Mouse (Mus musculus) midbrain, embryonic 14.5 days (tissue): Measurements from ENCODE around the gene Cdkn2aip. TPM values are rescaled to one million over a fixed set of nuclear protein-coding genes. Genes with fewer than 3 reads are reported as not detected.

Source experiments
- ATAC-seq: fragments of 200-750 bp; cut with Nextera tagmentation; 2 replicates; pipeline ENCODE4 v1.8.0; 2017; ENCODE audit warnings: moderate number of reproducible peaks, moderate library complexity; ENCODE audit not compliant: low FRiP score, low TSS enrichment
- DNase-seq: peaks from one replicate; pipeline ENCODE4 v3.0.0-alpha.2; 2015
- H3K27ac ChIP-seq: fragments of 300-500 bp; sonication (generic); replicated peaks from 2 replicates; pipeline ENCODE4 v1.5.1; 2014; ENCODE audit warnings: mild to moderate bottlenecking, low read depth, low read length, moderate library complexity
- H3K27me3 ChIP-seq: fragments of 300-500 bp; sonication (generic); 2 replicates; pipeline ENCODE4 v1.6.1; 2014; ENCODE audit warnings: low read length, control low read depth, mixed read lengths; ENCODE audit not compliant: control insufficient read depth, insufficient read depth
- H3K36me3 ChIP-seq: fragments of 300-500 bp; sonication (generic); 2 replicates; pipeline ENCODE4 v1.6.1; 2014; ENCODE audit warnings: low read length, control low read depth; ENCODE audit not compliant: control insufficient read depth, insufficient read depth
- H3K4me1 ChIP-seq: fragments of 300-500 bp; sonication (generic); 2 replicates; pipeline ENCODE4 v1.6.1; 2014; ENCODE audit warnings: mild to moderate bottlenecking, antibody characterized with exemption, low read length, control low read depth; ENCODE audit not compliant: control insufficient read depth, insufficient read depth
- H3K4me2 ChIP-seq: fragments of 300-500 bp; sonication (generic); 2 replicates; pipeline ENCODE4 v1.6.1; 2014; ENCODE audit warnings: mild to moderate bottlenecking, low read length, moderate library complexity
- H3K4me3 ChIP-seq: fragments of 300-500 bp; sonication (generic); replicated peaks from 2 replicates; pipeline ENCODE4 v1.5.1; 2014; ENCODE audit warnings: low read depth, low read length
- H3K9ac ChIP-seq: fragments of 300-500 bp; sonication (generic); replicated peaks from 2 replicates; pipeline ENCODE4 v1.6.1; 2014; ENCODE audit warnings: mild to moderate bottlenecking, low read length, moderate library complexity
- H3K9me3 ChIP-seq: fragments of 300-500 bp; sonication (generic); 2 replicates; pipeline ENCODE4 v1.6.1; 2016; ENCODE audit warnings: low read length, control low read depth, mixed read lengths; ENCODE audit not compliant: control insufficient read depth
- WGBS: fragments of 180-500 bp; shearing (Covaris S2); extraction: QIAGEN DNeasy Blood & Tissue Kit; methylation state at CpG from one replicate; pipeline ENCODE4 v1.1.7; 2014; 5-methylcytosine and 5-hydroxymethylcytosine counted together
- polyA plus RNA-seq: library from polyadenylated mRNA; unstranded; fragments of >200 nt; fragmentation: Nextera tagmentation; extraction: Ambion mirVana; gene quantifications from 2 replicates; pipeline ENCODE4 v1.2.1, GENCODE M21; 2014

Gene Cdkn2aip
- polyA plus RNA-seq, 1 experiment from 2014 or later: 37.9 TPM

- Histone ChIP-seq H3K36me3 (peaks cover 26% of the 10 kb centered on the region), H3K4me1 (peaks cover 17% of the 10 kb centered on the region; the same call in 1 of the 2 replicates), H3K27me3 (no peaks in the 10 kb centered on the region), H3K4me3 (peak overlapping the region; percentile 99), H3K4me2 (peak overlapping the region; percentile 66), H3K9ac (peak overlapping the region; percentile 93), H3K9me3 (no peaks in the 10 kb centered on the region), H3K27ac (peak overlapping the region; percentile 97)
- DNase-seq (peak; percentile 64), ATAC-seq (peak; percentile 53)
- under 1% methylated on average over 44 of the region's 44 CpGs for WGBS
Measured at GRCm38 (mm10) chr8:47713171-47713663, 515 bp downstream of the Cdkn2aip start.

- no peak overlapping the region for H3K27ac ChIP-seq
- WGBS: 89% methylated on average over 5 of the region's 5 CpGs
- no peaks in the 10 kb centered on the region for H3K27me3 ChIP-seq
- no peak overlapping the region for H3K4me2 ChIP-seq
- DNase-seq: no peak
- peaks cover 46% of the 10 kb centered on the region for H3K36me3 ChIP-seq
- no peak overlapping the region for H3K9ac ChIP-seq
- H3K4me1 ChIP-seq: peaks cover 17% of the 10 kb centered on the region; the same call in 1 of the 2 replicates
- ATAC-seq: no peak
- H3K9me3 ChIP-seq: no peaks in the 10 kb centered on the region
- H3K4me3 ChIP-seq: no peak overlapping the region
Measured at GRCm38 (mm10) chr8:47708106-47708505, 5.6 kb downstream of the Cdkn2aip start.

- no peaks in the 10 kb centered on the region for H3K27me3 ChIP-seq
- H3K27ac ChIP-seq: no peak overlapping the region
- ATAC-seq: no peak
- H3K4me1 ChIP-seq: peaks cover 6% of the 10 kb centered on the region; the same call in 1 of the 2 replicates
- H3K9ac ChIP-seq: no peak overlapping the region
- no peaks in the 10 kb centered on the region for H3K9me3 ChIP-seq
- peaks cover 41% of the 10 kb centered on the region for H3K36me3 ChIP-seq
- no peak overlapping the region for H3K4me2 ChIP-seq
- no peak overlapping the region for H3K4me3 ChIP-seq
- WGBS: 94% methylated on average over 8 of the region's 8 CpGs
- no peak for DNase-seq
Measured at GRCm38 (mm10) chr8:47706746-47707145, 7.0 kb downstream of the Cdkn2aip start.

- H3K27ac ChIP-seq: no peak overlapping the region
- ATAC-seq: no peak
- no peaks in the 10 kb centered on the region for H3K9me3 ChIP-seq
- peaks cover 13% of the 10 kb centered on the region for H3K36me3 ChIP-seq
- DNase-seq: no peak
- H3K4me2 ChIP-seq: no peak overlapping the region
- 27% methylated on average over 1 of the region's 1 CpGs for WGBS
- H3K9ac ChIP-seq: no peak overlapping the region
- no peaks in the 10 kb centered on the region for H3K4me1 ChIP-seq
- no peaks in the 10 kb centered on the region for H3K27me3 ChIP-seq
- no peak overlapping the region for H3K4me3 ChIP-seq
Measured at GRCm38 (mm10) chr8:47702333-47702732, 11.4 kb downstream of the Cdkn2aip start.

- H3K4me2 ChIP-seq: no peak overlapping the region
- DNase-seq (no peak), ATAC-seq (no peak)
- no peaks in the 10 kb centered on the region for H3K27me3 ChIP-seq
- no peak overlapping the region for H3K27ac ChIP-seq
- WGBS: 69% methylated on average over 1 of the region's 1 CpGs
- no peaks in the 10 kb centered on the region for H3K36me3 ChIP-seq
- no peak overlapping the region for H3K4me3 ChIP-seq
- no peaks in the 10 kb centered on the region for H3K4me1 ChIP-seq
- H3K9me3 ChIP-seq: no peaks in the 10 kb centered on the region
- no peak overlapping the region for H3K9ac ChIP-seq
Measured at GRCm38 (mm10) chr8:47697696-47698095, 16.0 kb downstream of the Cdkn2aip start.

GRCm38 (mm10) chr8:47695431-47696105 lies 18.2 kb downstream of the Cdkn2aip start:
- 86% methylated on average over 5 of the region's 5 CpGs for WGBS
- Histone ChIP-seq H3K4me1 (0 out of 2 replicates have a peak, but pooled peaks cover 4% of the 10 kb centered on the region), H3K27ac (no peak overlapping the region), H3K9me3 (no peaks in the 10 kb centered on the region), H3K9ac (no peak overlapping the region), H3K4me3 (no peak overlapping the region), H3K36me3 (no peaks in the 10 kb centered on the region), H3K4me2 (no peak overlapping the region), H3K27me3 (no peaks in the 10 kb centered on the region)
- DNase-seq (no peak), ATAC-seq (no peak)

- no peak overlapping the region for H3K9ac ChIP-seq
- no peaks in the 10 kb centered on the region for H3K27me3 ChIP-seq
- DNase-seq: peak; percentile 95
- 0 out of 2 replicates have a peak, but pooled peaks cover 5% of the 10 kb centered on the region for H3K4me1 ChIP-seq
- ATAC-seq: no peak
- H3K36me3 ChIP-seq: no peaks in the 10 kb centered on the region
- no peak overlapping the region for H3K4me2 ChIP-seq
- H3K9me3 ChIP-seq: no peaks in the 10 kb centered on the region
- H3K4me3 ChIP-seq: no peak overlapping the region
- no peak overlapping the region for H3K27ac ChIP-seq
- WGBS: 25% methylated on average over 2 of the region's 2 CpGs
Measured at GRCm38 (mm10) chr8:47693119-47693518, 20.6 kb downstream of the Cdkn2aip start.

GRCm38 (mm10) chr8:47691831-47692230 lies 21.9 kb downstream of the Cdkn2aip start:
- no peak overlapping the region for H3K27ac ChIP-seq
- H3K4me2 ChIP-seq: no peak overlapping the region
- 65% methylated on average over 10 of the region's 10 CpGs for WGBS
- 0 out of 2 replicates have a peak, but pooled peaks cover 5% of the 10 kb centered on the region for H3K4me1 ChIP-seq
- no peak overlapping the region for H3K4me3 ChIP-seq
- H3K9me3 ChIP-seq: no peaks in the 10 kb centered on the region
- DNase-seq (no peak), ATAC-seq (no peak)
- H3K9ac ChIP-seq: no peak overlapping the region
- no peaks in the 10 kb centered on the region for H3K27me3 ChIP-seq
- no peaks in the 10 kb centered on the region for H3K36me3 ChIP-seq

GRCm38 (mm10) chr8:47691303-47691702 lies 22.4 kb downstream of the Cdkn2aip start:
- Histone ChIP-seq H3K4me1 (0 out of 2 replicates have a peak, but pooled peaks cover 5% of the 10 kb centered on the region), H3K9me3 (no peaks in the 10 kb centered on the region), H3K27ac (no peak overlapping the region), H3K4me2 (peak overlapping the region; percentile 50; the same call in 1 of the 2 replicates), H3K9ac (no peak overlapping the region), H3K4me3 (peak overlapping the region; percentile 19; the same call in 1 of the 2 replicates), H3K36me3 (no peaks in the 10 kb centered on the region), H3K27me3 (no peaks in the 10 kb centered on the region)
- ATAC-seq (no peak), DNase-seq (no peak)
- 26% methylated on average over 7 of the region's 7 CpGs for WGBS
